Mouse (Mus musculus) ZHBTc4 (cell line): ENCODE data around the gene Cnnm1.

Experiments used
- DNase-seq: peaks from one replicate; pipeline ENCODE4 v3.0.0-alpha.2; 2011; ENCODE audit warnings: low read depth, low spot score

Cnnm1 gene

GRCm38 (mm10) chr19:43440112-43440737 lies at the start of gene Cnnm1:
Gene Cnnm1, plus strand, starts transcription at chr19:43440436.
- DNase-seq = peak; percentile 93

DNA sequence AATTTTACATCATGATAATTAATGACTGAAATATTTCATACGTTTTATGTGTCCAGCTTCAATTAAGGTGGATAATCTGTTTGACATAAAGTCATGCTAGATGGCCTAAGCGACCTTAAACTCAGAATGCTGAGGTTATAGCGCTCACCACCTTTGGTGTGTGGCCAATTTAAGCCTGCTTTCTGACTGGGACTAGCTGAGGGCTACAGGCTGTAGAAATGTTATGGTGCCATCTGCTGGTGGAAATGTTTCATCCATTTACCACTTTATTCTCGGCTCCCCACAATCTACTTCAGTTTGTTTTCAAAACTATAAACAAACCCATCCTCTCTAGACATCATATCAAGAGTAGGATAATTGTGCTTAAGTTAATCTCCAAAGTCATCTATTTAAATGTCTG lies 43.9 kb upstream of the Cnnm1 start:
- peak; percentile 62 for DNase-seq

DNA sequence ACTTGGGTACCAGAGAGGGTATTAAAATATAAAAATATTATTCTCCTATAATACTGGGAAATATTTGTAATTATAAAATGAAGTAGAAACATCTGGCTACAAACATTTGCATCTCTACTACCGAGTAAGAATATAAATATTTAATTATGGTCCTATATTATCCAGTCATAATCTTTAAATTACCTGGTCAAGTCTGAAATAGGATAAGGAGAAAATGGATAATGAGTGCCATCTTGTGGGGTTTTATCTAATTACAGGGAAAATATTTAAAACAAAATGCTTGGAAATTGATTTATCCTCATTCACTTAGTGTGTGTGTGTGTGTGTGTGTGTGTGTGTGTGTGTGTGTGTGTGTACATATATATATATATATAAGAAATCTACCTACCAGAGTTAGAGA lies 33.1 kb upstream of the Cnnm1 start:
- DNase-seq = no peak

DNA sequence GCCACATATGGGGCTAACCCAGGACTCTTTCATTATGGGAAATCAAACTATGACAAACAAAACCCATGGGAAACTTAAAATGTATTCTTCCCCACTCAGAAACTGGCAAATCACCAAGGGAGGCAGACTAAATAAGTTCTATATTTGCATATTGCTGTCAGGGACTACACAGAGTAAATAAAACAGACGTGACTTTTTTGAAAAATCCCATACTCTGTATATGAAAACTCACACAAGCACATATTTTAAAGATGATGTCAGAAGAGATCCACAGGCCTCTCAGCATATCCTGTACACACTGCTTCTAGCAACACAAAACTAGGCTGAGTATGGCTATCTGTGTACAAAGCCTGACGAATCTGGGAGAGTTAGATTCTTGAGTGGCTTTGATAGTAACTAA lies 24.7 kb upstream of the Cnnm1 start:
- no peak for DNase-seq

- DNase-seq = no peak
Measured at GRCm38 (mm10) chr19:43420506-43420905, 19.7 kb upstream of the Cnnm1 start.

DNA sequence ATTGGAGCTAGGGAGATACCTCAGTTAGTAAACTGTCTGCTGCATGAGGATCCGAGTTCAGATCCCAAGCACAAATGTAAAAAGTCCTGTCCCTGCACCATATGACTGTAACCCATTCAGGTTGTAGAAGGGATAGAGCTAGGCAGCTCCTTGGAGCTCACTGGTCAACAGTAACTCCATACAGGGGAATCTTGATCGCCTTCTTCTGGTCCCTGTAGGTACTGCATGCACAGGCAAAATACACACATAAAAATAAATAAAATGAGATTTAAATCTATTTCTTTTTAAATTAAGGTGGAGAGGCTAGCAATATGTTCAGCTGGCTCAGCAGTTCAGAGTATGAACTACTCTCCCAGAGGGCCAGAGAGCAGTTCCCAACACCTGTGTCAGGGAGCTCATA lies 16.2 kb upstream of the Cnnm1 start:
- peak; percentile 47 for DNase-seq

DNA sequence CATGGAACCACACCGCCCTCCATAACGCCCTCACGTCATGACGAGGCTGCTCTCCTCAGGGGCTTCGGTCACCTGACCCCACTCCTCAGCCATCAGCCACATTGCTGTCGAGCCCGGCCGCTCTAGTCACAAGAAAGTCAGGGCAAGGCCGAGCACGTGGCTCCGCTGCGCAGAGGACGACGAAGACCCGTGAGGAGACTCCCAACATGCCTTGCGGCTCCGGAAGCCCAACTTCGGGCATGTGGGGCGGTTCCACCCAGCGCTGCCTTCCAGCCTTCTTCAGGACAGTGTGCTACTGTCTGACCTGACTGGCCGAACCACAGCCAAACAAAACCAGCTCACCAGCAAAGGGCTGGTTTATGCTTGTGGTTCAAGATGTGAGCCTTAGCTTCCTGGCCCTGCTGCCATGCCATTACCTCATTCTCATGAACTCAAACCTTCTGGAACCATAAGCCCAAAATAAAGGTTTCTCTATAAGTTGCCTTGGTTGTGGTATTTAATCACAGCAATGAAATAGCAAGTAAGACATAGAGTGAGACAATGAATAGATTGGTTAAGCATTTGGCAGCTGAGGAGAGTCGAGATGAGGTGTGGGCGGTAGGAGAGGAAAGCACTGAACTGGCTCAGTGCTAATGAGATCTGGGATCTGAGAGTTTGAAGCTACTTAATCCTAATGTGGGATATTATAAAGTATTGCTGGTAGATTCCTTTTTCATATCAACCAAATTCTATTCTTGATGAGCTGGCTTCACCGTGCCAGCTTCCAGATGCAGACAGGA lies 12.6 kb upstream of the Cnnm1 start:
- peak; percentile 52 for DNase-seq

DNA sequence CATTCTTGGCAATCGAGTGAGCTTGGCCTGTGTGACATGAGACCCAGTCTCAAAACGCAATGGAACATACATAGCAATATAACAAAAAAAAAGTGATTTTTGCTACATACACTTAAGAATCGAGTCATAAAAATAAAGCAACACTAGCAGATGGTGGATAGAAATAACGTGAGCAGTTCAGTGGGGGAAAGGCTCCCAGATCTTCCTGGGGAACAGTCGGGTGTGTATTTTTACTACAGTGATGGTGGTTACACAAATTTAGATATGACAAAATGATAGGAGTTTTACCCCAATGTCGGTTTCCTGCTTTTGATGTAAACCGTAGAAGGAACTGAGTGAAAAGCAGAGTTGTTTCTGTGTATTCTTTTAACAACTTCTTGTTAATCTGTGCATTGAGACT lies 990 bp upstream of the Cnnm1 start:
- no peak for DNase-seq

DNA sequence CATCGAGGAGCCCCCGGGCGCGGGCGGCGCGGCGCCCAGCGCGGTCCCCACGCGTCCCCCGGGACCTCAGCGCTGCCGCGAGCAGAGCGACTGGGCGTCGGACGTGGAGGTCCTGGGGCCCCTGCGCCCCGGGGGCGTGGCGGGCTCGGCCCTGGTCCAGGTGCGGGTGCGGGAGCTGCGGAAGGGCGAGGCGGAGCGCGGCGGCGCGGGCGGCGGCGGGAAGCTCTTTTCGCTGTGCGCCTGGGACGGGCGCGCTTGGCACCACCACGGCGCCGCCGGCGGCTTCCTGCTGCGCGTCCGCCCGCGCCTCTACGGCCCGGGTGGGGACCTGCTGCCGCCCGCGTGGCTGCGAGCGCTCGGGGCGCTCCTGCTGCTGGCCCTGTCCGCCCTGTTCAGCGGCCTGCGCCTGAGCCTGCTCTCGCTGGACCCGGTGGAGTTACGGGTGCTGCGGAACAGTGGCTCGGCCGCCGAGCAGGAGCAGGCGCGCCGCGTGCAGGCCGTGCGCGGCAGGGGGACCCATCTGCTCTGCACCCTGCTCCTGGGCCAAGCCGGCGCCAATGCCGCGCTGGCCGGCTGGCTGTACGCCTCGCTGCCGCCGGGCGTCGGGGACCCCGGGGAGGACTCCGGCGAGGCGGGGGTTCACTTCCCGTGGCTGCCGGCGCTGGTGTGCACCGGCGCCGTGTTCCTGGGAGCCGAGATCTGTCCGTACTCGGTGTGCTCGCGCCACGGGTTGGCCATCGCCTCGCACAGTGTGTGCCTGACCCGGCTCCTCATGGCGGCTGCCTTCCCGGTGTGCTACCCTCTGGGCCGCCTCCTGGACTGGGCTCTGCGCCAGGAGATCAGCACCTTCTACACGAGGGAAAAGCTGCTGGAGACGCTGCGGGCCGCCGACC lies 778 bp downstream of the Cnnm1 start:
- DNase-seq = peak; percentile 79

DNA sequence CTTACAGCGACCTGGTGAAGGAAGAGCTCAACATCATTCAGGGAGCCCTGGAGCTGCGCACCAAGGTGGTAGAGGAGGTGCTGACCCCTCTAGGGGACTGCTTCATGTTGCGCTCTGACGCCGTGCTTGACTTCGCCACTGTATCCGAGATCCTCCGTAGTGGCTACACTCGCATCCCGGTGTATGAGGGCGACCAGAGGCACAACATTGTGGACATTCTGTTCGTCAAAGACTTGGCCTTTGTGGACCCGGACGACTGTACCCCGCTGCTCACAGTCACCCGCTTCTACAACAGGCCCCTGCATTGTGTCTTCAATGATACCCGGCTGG lies 1.4 kb downstream of the Cnnm1 start:
- no peak for DNase-seq

DNA sequence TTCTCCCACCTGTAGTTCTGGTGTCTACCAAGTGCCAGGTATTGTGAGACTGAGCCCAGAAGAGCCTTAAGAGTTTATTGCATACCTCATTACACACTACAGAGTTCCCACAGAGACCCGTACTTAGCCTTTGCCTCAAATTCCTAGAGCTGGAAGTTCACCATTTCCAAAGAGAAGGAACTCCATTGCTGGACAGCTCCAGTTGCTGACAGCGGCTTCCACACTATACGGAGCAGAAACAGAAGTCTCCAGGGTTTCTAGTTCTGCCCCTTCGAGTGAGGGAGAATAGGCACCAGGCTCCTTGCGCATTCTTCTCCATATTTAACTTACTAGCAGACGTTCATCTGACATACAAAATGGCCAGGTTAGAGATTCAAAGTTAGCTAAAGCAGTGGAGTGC lies 2.0 kb downstream of the Cnnm1 start:
- DNase-seq = peak; percentile 55

DNA sequence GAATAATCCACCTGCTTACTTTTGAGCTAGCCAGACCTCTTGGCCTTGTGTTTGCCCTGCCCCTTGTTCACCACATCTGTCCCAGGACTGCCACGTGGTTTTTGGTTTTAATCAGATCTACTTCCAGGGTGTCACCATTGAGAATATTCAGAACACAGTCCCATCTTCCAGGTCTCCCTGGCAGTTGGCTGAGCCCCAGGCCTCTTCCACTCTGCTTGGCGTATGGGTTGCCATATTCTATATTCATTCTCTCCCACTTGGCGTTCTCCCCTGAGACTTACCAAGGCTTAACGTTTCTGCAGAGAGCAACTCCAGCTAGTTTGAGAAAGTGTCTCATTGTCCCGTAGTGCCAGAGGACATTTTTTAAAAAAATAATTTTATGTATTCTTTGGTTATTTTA lies 2.7 kb downstream of the Cnnm1 start:
- DNase-seq = no peak

- DNase-seq = no peak
Measured at GRCm38 (mm10) chr19:43444636-43445205, 4.5 kb downstream of the Cnnm1 start.

DNA sequence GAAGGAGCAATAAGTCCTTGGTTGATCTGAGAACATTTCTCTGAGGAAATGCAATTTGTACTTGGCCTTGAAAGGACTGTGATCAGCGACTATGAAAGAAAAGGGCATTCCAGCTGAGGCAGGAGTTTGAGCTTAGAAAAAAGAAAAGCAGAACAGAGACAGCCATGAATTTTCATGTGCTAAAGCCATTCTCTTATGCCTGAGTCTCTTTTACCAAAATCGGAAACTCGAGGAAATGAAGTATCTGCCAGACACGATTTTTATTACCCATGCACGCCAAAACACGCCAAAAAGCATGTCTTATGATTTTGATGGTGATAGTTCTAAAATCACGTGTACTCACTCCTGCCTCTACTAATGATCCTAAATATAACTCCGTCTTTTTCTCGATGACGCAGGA lies 11.3 kb downstream of the Cnnm1 start:
- no peak for DNase-seq

DNA sequence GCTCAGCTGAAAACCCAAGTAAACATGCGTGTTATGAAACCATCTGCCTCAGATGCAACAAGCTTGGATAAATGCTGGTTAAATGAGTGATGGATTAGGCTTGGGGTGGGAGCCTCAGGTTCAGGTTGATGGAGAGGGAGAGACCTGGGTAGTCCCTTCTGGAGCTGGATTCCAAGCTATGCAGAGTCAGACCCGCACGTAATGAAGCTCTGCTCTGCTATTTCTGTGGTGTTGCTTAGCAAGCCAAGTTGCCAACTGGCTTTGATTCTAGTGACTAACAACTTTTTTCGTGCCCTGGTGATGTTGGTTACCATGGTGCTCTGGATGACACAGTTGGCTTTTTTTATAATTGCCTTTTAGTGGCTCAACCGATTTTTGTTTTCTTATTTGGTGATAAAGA lies 11.9 kb downstream of the Cnnm1 start:
- no peak for DNase-seq

DNA sequence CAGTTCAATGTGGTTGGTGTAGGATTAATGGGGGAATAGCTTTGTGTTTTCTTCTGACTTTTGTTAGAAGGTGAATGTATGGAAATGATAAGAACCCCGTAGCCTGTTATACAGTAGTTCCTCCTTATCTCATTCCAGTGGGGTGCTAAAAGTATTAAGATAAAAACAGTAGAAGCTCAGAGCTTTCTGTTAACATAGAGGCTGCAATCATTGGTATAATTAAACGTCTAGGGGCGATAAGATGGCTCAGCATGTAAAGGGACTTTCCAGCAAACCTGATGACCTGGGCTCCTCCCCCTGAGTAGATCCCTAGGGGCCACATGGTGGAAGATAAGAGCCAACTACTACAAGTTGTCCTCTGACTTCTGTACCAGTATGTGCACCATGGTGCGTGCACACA lies 12.8 kb downstream of the Cnnm1 start:
- no peak for DNase-seq

GRCm38 (mm10) chr19:43459948-43460347 lies 19.7 kb downstream of the Cnnm1 start:
- DNase-seq = no peak

DNA sequence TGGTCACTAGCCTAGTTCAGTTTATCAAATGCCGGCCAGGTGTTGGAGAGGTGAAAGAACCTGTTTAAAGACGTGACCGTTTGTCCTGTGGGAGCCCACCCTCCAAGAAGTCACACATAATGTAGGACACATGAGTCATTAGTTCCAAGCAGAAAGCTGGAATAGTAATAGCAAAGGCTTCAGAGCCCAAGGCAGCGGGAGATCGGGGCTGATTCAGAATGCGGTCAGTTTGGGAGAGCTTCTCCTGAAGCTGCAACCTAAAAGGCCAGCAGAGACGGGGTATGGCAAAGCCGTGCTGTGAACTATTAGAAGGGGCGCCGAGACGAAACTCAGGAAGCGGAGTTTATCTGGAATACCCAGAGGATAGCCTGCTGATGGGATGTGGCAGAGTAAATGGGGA lies 20.2 kb downstream of the Cnnm1 start:
- DNase-seq = no peak

GRCm38 (mm10) chr19:43462141-43462540 lies 21.9 kb downstream of the Cnnm1 start:
- no peak for DNase-seq

GRCm38 (mm10) chr19:43463546-43464293 lies 23.5 kb downstream of the Cnnm1 start:
- DNase-seq = no peak

DNA sequence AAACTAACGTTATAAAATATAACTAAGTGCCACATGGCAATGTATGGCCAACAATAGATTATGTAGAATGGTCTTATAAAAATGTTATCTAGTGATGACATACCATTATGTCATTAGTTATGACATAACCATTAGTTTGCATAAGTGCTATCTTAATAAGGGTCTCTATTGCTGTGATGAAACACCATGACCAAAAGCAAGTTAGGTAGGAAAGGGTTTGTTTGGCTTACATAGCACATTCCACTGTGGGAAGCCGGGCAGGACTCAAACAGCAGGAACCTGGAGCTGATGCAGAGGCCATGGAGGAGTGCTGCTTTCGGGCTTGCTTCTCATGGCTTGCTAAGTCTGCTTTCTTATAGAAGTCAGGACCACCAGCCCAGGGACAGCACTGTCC lies 24.1 kb downstream of the Cnnm1 start:
- DNase-seq = no peak

DNA sequence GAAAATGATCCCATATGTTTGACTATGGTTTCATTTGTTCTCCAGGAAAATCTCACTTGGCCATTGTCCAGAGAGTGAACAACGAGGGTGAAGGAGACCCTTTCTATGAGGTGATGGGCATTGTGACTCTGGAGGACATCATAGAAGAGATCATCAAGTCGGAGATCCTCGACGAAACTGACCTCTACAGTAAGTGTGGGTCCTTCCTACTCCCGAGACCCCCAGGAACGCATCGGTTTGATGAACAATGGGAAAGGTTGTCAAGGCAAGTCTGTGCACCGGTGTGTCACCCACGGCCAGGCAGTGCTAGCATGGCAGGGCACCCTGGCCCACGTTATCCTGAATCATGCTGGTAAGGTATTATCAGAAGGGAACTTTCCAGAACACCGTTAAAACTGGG lies 24.8 kb downstream of the Cnnm1 start:
- no peak for DNase-seq
